Mouse (Mus musculus): ENCODE data around the gene Cdsn. TPM values are rescaled to one million over a fixed set of nuclear protein-coding genes. Genes with fewer than 3 reads are reported as not detected.
"Not testable (repeated sequence)": the region's sequence is repeated elsewhere in the genome, so short reads cannot be mapped to it uniquely, and the experiment has no call there.

The Cdsn gene
- polyA plus RNA-seq, 1 experiment from 2014 or later, result 106 TPM

DNA sequence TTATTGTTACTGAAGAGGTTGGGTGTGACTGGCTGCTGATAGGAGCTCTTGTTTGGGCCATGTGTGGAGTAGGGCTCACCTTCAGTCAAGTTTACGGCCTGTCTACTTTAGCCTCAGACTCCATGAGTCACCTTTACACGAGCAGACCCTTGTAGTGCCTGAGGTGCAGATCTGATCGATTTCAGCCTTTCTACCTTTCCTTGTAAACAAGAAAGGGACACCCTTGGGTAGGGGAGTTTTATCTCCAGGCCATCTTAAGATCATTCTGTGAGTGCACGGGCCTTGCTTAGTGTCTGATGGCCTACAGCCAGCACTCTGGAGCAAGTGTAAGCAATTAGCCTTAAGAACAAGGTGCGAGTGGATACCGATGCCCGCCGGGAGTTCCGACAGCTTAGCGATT is 45.0 kb upstream of the Cdsn start:
- no peak for ATAC-seq (ENCODE audit: low FRiP score, low TSS enrichment)
- H3K27ac ChIP-seq (replicated peaks), result no peak overlapping the region
- TF ChIP-seq CTCF (IDR thresholded peaks at IDR 0.05; ENCODE audit: low read depth), result no peak
- H3K27me3 ChIP-seq (ENCODE audit: control insufficient read depth, insufficient read depth, low read length), result no peaks in the 10 kb centered on the region
- H3K9ac ChIP-seq (ENCODE audit: low read length), result no peak overlapping the region
- 19% methylated on average over 10 of the region's 10 CpGs for WGBS
- no peaks in the 10 kb centered on the region for H3K9me3 ChIP-seq (ENCODE audit: control insufficient read depth, low read length)
- no peaks in the 10 kb centered on the region for H3K36me3 ChIP-seq (ENCODE audit: control insufficient read depth, insufficient read depth, low read length)
- no peak overlapping the region for H3K4me2 ChIP-seq (replicated peaks; ENCODE audit: low read depth)
- H3K4me1 ChIP-seq (replicated peaks; ENCODE audit: control insufficient read depth, insufficient read depth), result no peaks in the 10 kb centered on the region
- H3K4me3 ChIP-seq (ENCODE audit: low read depth, low read length), result no peak overlapping the region
- DNase-seq (ENCODE audit: low spot score), result no peak

DNA sequence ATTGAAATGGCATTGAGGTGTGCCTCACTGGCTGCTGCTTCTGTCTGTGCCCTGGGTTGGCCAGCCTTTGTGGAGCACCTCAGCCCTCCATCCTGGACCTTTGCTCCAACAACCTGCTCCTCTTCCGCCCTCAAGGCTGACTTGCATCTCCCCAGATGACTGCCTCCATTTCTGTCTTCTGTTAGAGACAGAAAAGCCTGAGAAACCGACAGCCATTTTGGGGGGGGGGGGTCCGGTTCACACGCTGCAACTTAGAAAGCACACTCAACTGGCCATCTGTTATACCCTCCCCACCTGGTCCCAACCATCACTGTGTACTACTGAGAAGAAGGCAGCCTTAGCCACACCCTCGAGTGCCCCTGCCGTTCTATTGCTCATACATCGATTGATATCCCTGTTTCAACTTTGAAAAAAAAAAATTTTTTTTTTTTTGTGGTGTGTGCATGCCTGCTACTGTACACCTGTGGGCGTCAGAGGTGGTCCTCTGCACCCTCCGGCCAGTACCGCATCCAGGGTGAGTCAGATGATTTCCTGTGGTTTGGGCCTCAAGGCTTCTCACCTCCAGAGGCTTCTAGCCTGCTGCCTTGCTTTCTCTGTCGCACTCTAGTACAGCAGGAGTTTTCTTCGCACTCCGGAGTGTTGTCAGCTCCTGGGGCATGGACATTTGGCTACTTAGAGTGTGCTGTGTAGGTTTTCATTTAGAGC is 44.2 kb upstream of the Cdsn start:
- H3K9ac ChIP-seq (ENCODE audit: low read length), result no peak overlapping the region

DNA sequence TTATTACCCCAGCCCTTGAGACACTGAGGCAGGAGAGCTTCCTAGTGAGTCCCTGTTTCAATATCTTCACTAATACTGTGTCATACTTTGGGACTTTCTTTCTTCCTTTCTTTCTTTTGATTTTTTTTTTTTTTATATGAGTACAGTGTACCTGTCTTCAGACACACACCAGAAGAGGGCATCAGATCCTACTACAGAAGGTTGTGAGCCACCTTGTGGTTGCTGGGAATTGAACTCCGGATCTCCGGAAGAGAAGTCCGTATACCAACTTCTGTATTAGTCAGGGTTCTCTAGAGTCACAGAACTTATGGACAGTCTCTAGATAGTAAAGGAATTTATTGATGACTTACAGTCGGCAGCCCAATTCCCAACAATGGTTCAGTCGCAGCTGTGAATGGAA is 43.6 kb upstream of the Cdsn start:
- WGBS, result 62% methylated on average over 4 of the region's 5 CpGs
- H3K27me3 ChIP-seq (ENCODE audit: control insufficient read depth, insufficient read depth, low read length); H3K9me3 ChIP-seq (ENCODE audit: control insufficient read depth, low read length): not testable (repeated sequence)

More for the DNA sequence above, 44.2 kb upstream of the Cdsn start:
- Histone ChIP-seq H3K36me3 (ENCODE audit: control insufficient read depth, insufficient read depth, low read length) (no peaks in the 10 kb centered on the region), H3K27me3 (ENCODE audit: control insufficient read depth, insufficient read depth, low read length) (no peaks in the 10 kb centered on the region), H3K4me2 (replicated peaks; ENCODE audit: low read depth) (no peak overlapping the region), H3K4me1 (replicated peaks; ENCODE audit: control insufficient read depth, insufficient read depth) (no peaks in the 10 kb centered on the region), H3K4me3 (ENCODE audit: low read depth, low read length) (no peak overlapping the region), H3K9me3 (ENCODE audit: control insufficient read depth, low read length) (no peaks in the 10 kb centered on the region), H3K27ac (replicated peaks) (no peak overlapping the region)
- DNase-seq (ENCODE audit: low spot score) (no peak), ATAC-seq (ENCODE audit: low FRiP score, low TSS enrichment) (no peak)
- TF ChIP-seq EP300 (optimal IDR thresholded peaks at IDR 0.05) (no peak), CTCF (IDR thresholded peaks at IDR 0.05; ENCODE audit: low read depth) (no peak)
- 31% methylated on average over 13 of the region's 13 CpGs for WGBS

DNA sequence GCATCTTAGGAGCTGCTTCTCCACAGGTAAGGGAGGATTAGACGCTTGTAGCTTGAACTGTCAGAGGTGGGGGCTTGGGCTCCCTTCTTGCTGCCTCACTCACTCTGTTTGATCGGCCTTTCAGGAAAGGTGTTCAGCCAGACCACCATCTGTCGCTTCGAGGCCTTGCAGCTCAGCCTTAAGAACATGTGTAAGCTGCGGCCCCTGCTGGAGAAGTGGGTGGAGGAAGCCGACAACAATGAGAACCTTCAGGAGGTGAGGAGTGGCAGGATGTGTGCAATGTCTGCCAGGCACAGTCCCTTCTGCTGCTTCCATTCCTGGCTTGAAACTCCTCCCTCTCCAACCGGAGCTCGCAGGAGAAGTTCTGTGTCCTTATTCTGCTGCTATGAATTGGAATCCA is 42.6 kb upstream of the Cdsn start:
- H3K9ac ChIP-seq (ENCODE audit: low read length), result no peak overlapping the region
- H3K36me3 ChIP-seq (ENCODE audit: control insufficient read depth, insufficient read depth, low read length), result no peaks in the 10 kb centered on the region
- H3K27ac ChIP-seq (replicated peaks), result no peak overlapping the region
- TF ChIP-seq EP300 (optimal IDR thresholded peaks at IDR 0.05) (no peak), CTCF (IDR thresholded peaks at IDR 0.05; ENCODE audit: low read depth) (peak; percentile 75)
- no peak overlapping the region for H3K4me3 ChIP-seq (ENCODE audit: low read depth, low read length)
- no peak overlapping the region for H3K4me2 ChIP-seq (replicated peaks; ENCODE audit: low read depth)
- H3K27me3 ChIP-seq (ENCODE audit: control insufficient read depth, insufficient read depth, low read length), result no peaks in the 10 kb centered on the region
- no peaks in the 10 kb centered on the region for H3K9me3 ChIP-seq (ENCODE audit: control insufficient read depth, low read length)
- H3K4me1 ChIP-seq (replicated peaks; ENCODE audit: control insufficient read depth, insufficient read depth), result no peaks in the 10 kb centered on the region
- 0 out of 2 replicates have a peak, but pooled peaks have one; percentile 30 for ATAC-seq (ENCODE audit: low FRiP score, low TSS enrichment)
- DNase-seq (ENCODE audit: low spot score), result peak; percentile 66
- 16% methylated on average over 8 of the region's 8 CpGs for WGBS

More for the DNA sequence above, 43.6 kb upstream of the Cdsn start:
- not testable (repeated sequence) for H3K27ac ChIP-seq (replicated peaks); H3K4me3 ChIP-seq (ENCODE audit: low read depth, low read length); H3K4me1 ChIP-seq (replicated peaks; ENCODE audit: control insufficient read depth, insufficient read depth); H3K9ac ChIP-seq (ENCODE audit: low read length); ATAC-seq (ENCODE audit: low FRiP score, low TSS enrichment); H3K36me3 ChIP-seq (ENCODE audit: control insufficient read depth, insufficient read depth, low read length); H3K4me2 ChIP-seq (replicated peaks; ENCODE audit: low read depth); DNase-seq (ENCODE audit: low spot score)
- peak; percentile 37 for TF ChIP-seq CTCF (IDR thresholded peaks at IDR 0.05; ENCODE audit: low read depth)

DNA sequence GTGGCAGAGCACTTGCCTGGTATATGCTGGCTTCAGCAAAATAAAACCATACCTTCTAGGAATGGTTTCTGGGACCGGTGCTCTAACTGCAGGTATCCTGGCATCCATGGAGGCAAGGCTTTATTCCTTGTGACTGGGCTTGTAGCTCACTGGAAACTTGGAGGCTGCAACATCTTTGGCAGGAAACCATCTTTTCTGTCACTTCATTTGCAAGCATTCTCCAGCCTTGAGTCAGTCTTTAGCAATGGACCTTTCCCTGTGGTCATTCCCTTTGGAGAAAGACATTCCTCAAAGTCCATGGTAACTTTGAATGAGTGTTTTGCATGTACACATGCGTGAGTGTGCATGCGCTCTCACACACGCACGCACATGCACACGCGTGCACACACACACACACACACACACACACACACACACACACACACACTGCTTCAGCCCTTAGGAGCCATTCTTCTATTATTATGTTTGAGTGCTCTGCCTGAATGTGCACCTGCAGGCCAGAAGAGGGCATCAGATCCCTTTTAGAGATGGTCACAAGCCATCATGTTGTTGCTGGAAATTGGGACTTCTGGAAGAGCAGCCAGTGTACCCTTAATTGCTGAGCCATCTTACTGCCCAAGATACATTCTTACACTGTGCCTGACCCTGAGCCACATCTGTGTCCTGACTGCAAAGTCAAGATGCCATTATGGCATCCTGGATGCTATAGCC is 38.9 kb upstream of the Cdsn start:
- WGBS, result 98% methylated on average over 7 of the region's 7 CpGs
- H3K4me2 ChIP-seq (replicated peaks; ENCODE audit: low read depth), result no peak overlapping the region
- H3K36me3 ChIP-seq (ENCODE audit: control insufficient read depth, insufficient read depth, low read length), result no peaks in the 10 kb centered on the region
- H3K27ac ChIP-seq (replicated peaks), result no peak overlapping the region
- TF ChIP-seq CTCF (IDR thresholded peaks at IDR 0.05; ENCODE audit: low read depth) (peak; percentile 71), EP300 (optimal IDR thresholded peaks at IDR 0.05) (no peak)
- no peak overlapping the region for H3K4me3 ChIP-seq (ENCODE audit: low read depth, low read length)
- DNase-seq (ENCODE audit: low spot score) (no peak), ATAC-seq (ENCODE audit: low FRiP score, low TSS enrichment) (no peak)
- H3K4me1 ChIP-seq (replicated peaks; ENCODE audit: control insufficient read depth, insufficient read depth), result peaks cover 7% of the 10 kb centered on the region; the same call in 1 of the 2 replicates
- no peak overlapping the region for H3K9ac ChIP-seq (ENCODE audit: low read length)
- no peaks in the 10 kb centered on the region for H3K27me3 ChIP-seq (ENCODE audit: control insufficient read depth, insufficient read depth, low read length)
- no peaks in the 10 kb centered on the region for H3K9me3 ChIP-seq (ENCODE audit: control insufficient read depth, low read length)

DNA sequence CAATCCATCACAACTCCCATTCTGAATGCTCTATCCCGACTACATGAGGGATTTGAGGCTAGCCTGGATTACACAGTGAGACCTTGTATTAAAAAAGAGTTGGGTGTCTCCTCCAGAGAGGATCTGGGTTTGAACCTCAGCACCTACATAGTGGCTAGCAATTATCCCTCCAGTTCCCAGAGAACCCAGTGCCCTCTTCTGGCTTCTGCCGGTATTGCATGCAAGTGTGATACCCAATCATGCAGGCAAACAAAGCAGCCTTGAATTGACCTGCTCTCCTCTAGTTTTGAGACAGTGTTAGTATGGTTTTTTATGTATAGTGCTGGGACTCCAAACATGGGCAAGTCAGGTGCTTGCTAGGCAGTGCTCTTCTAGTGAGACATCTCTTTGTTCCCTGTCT is 38.0 kb upstream of the Cdsn start:
- 23% methylated on average over 2 of the region's 2 CpGs for WGBS
- no peak overlapping the region for H3K27ac ChIP-seq (replicated peaks)
- no peak overlapping the region for H3K4me3 ChIP-seq (ENCODE audit: low read depth, low read length)
- DNase-seq (ENCODE audit: low spot score), result peak; percentile 85
- H3K9ac ChIP-seq (ENCODE audit: low read length), result no peak overlapping the region
- H3K4me1 ChIP-seq (replicated peaks; ENCODE audit: control insufficient read depth, insufficient read depth), result peaks cover 7% of the 10 kb centered on the region; the same call in 1 of the 2 replicates
- no peak for ATAC-seq (ENCODE audit: low FRiP score, low TSS enrichment)
- H3K36me3 ChIP-seq (ENCODE audit: control insufficient read depth, insufficient read depth, low read length), result no peaks in the 10 kb centered on the region
- TF ChIP-seq EP300 (optimal IDR thresholded peaks at IDR 0.05), result no peak
- peak; percentile 85 for TF ChIP-seq CTCF (IDR thresholded peaks at IDR 0.05; ENCODE audit: low read depth)
- H3K4me2 ChIP-seq (replicated peaks; ENCODE audit: low read depth), result 0 out of 2 replicates have a peak overlapping the region, but pooled peaks have one; percentile 85
- H3K27me3 ChIP-seq (ENCODE audit: control insufficient read depth, insufficient read depth, low read length), result no peaks in the 10 kb centered on the region
- H3K9me3 ChIP-seq (ENCODE audit: control insufficient read depth, low read length), result no peaks in the 10 kb centered on the region
